Comparison of ENCODE assay signal across 13 mouse cellular contexts in genomic region chr16:91575151-91575550, GRCm38 (mm10).
"Had no signal": no experiment of that assay in that cellular context is flagged by ENCODE, and none has a peak within 500 bp of the region (broad histone marks: within the 10 kb centered on the region; RNA-seq: fewer than 3 reads in every experiment).

No protein-coding gene starts in this region.

- H3K9ac ChIP-seq: liver, embryonic 15.5 days; neural tube, embryonic 12.5 days; stomach, embryonic 15.5 days had no signal

- H3K4me3 ChIP-seq: layer of hippocampus, adult 2 months; liver, embryonic 15.5 days; neural tube, embryonic 12.5 days; stomach, embryonic 15.5 days had no signal

- DNase-seq: lung, adult 2 months; lung, postnatal 36 days; midbrain, embryonic 14.5 days; right cerebral cortex, postnatal 14 days; thymus, adult 2 months; thymus, postnatal 25 days had no signal

- H3K9me3 ChIP-seq: liver, embryonic 15.5 days; neural tube, embryonic 12.5 days; stomach, embryonic 15.5 days had no signal

- H3K27me3 ChIP-seq: neural tube, embryonic 12.5 days; stomach, embryonic 15.5 days had no signal

- ATAC-seq: intestine, postnatal 0 days; lung, postnatal 0 days had no signal

- H3K4me1 ChIP-seq: liver, embryonic 15.5 days; neural tube, embryonic 12.5 days; stomach, embryonic 15.5 days had no signal

- H3K4me2 ChIP-seq: liver, embryonic 11.5 days; liver, embryonic 15.5 days; neural tube, embryonic 12.5 days; stomach, embryonic 15.5 days had no signal

- H3K27ac ChIP-seq: layer of hippocampus, adult 2 months; liver, embryonic 15.5 days; neural tube, embryonic 12.5 days; stomach, embryonic 15.5 days had no signal

- H3K36me3 ChIP-seq: liver, embryonic 15.5 days; stomach, embryonic 15.5 days had no signal
